Mouse (Mus musculus): Measurements from ENCODE around the gene Depdc7.

Depdc7 gene

DNA sequence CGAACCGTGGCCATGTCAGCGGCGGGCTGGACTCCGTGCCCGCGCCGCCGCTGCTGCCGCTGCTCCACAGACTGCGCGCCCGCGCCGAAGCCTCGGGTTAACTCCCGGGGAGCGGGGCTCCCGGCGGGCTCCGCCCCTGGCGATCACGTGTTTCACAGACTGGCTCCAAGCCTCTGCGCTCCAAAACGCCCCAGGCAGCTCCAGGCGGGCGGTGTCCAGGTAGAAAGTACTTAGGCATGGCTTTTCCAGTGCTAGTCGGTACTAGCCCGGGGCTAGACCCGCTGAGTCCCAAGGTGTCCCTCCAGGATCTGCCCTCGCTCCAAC is at the start of gene Depdc7:
Depdc7 (minus strand) TSS at position 138 of the 324 bp plus-strand sequence.
- peak; percentile 92 for ATAC-seq (ENCODE audit: low TSS enrichment)

GRCm38 (mm10) chr2:104774763-104775162 is 32.1 kb upstream of the Depdc7 start:
- ATAC-seq (ENCODE audit: low TSS enrichment), result peak; percentile 86

GRCm38 (mm10) chr2:104768697-104769096 is 26.0 kb upstream of the Depdc7 start:
- no peak for ATAC-seq (ENCODE audit: low TSS enrichment)

DNA sequence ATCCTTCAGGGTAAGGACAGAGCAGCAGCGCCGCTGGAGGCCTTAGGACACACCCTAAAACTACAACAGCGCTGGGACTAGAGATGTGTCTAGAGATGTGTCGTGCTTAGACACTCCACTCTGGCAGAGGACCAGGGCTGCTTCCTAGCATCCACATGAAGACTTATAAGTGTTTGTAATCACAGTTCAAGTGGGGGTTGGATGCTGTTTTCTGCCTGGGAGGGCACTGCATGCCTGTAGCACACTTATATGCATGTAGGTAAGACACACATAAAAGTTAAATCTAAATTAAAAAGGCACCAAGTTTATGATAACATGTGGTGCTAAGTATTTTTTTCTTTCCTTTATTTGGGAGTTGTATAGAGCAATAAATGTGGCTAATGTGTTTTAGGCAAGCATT is 21.3 kb upstream of the Depdc7 start:
- no peak for ATAC-seq (ENCODE audit: low TSS enrichment)

GRCm38 (mm10) chr2:104763134-104763703 is 20.5 kb upstream of the Depdc7 start:
- ATAC-seq (ENCODE audit: low TSS enrichment), result peak; percentile 72

DNA sequence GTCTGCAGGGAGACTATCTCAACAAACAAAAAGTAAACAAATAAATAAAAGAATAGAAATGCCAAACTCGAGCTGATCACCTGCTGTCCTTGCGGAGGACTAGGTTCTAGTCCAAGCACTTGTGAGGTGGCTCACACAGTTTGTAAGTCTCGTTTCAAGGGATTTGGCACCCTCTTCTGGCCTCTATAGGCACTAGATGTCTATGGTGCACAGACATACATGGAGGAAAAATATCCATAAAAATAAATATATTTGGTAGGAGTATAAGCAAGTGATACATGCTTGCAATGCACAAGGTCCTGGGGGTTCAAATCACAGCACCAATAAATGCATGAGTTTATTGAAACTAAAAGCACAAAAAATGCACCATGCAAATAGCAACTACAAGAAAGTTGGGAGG is 7.9 kb upstream of the Depdc7 start:
- peak; percentile 67 for ATAC-seq (ENCODE audit: low TSS enrichment)

DNA sequence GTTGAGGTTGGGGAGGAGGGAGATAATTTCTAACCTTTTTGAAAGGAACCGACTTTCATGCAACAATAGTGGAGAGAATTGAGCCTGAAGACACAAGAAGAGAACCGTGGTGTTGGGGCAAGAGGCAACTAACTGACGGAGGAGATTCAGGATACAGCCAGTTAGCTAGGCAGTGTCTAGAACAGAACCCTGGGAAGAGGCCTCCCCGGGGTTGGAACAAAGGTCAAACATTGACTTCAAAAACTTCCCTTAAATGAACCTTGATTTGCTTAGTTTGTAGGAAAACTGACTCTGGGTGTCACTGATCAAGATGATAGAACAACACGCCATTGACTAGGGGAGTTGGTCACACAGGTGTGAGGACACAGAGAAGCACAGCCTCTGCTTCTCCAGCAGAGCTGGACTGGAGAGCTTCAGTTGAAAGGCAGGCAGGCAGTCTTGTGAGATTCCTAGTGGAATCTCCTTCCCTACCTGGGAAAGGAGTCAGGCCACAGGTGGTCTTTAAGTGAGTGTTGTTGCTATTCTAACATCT is 6.0 kb upstream of the Depdc7 start:
- no peak for ATAC-seq (ENCODE audit: low TSS enrichment)

- no peak for ATAC-seq (ENCODE audit: low TSS enrichment)
These were observed 3.6 kb upstream of the Depdc7 start for GRCm38 (mm10) chr2:104746251-104746650.

GRCm38 (mm10) chr2:104743971-104744370 is 1.3 kb upstream of the Depdc7 start:
- ATAC-seq (ENCODE audit: low TSS enrichment), result no peak

DNA sequence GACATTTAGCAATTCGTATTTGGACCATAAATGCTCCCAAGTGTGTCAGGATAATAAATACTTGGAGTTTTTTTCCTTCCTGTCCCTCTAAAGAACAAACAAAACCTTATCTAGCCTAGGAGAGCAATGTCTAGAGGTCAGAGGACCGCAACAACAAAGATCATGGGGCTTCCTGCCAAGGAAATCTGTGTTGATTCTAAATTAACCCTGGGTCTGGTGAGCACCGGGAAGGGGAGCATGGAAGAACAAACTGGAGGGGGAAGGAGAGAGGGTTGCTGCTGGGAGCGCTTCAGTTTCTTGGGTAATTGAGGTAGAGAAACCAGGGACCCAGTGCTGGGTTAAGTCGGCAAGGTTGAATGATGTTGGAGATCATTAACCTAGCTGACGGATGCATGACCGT is 482 bp upstream of the Depdc7 start:
- ATAC-seq (ENCODE audit: low TSS enrichment), result no peak

GRCm38 (mm10) chr2:104741896-104742740 is 560 bp downstream of the Depdc7 start:
- ATAC-seq (ENCODE audit: low TSS enrichment), result no peak; the same call in 1 of the 2 replicates

DNA sequence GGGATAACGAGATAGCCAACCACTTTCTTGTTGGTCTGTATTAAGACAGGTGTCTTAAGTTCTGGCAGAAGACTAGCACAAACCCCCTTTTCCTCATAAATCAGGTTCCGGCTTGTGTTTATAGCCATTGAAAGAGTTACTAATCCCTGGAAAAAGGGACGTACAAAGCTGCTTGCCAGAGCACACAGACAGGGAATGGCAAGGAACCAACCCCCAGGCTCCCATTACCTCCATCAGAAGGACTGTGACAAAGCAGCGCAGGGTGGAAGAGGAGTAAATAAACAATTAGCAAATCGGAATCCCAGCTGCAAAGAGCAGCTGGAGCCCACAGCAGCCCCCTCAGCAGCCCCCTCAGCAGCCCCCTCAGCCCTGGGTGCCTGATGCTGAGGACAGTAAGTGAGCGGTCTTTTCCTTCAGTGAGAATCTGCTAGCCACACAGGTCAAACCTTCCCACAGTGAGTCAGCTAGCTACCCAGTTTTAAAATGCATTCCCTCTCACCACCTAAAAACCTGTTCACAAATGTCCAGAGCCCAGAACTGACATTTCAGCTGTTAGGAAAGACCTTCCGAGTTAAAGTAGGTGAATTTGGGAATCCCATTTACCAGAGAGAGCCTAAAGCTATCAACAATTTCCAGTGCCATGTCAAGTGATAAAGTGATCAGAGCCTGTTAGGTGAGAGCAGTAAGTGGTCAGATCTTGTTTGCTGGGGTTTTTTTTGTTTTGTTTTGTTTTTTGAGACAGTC is 1.5 kb downstream of the Depdc7 start:
- ATAC-seq (ENCODE audit: low TSS enrichment), result no peak

DNA sequence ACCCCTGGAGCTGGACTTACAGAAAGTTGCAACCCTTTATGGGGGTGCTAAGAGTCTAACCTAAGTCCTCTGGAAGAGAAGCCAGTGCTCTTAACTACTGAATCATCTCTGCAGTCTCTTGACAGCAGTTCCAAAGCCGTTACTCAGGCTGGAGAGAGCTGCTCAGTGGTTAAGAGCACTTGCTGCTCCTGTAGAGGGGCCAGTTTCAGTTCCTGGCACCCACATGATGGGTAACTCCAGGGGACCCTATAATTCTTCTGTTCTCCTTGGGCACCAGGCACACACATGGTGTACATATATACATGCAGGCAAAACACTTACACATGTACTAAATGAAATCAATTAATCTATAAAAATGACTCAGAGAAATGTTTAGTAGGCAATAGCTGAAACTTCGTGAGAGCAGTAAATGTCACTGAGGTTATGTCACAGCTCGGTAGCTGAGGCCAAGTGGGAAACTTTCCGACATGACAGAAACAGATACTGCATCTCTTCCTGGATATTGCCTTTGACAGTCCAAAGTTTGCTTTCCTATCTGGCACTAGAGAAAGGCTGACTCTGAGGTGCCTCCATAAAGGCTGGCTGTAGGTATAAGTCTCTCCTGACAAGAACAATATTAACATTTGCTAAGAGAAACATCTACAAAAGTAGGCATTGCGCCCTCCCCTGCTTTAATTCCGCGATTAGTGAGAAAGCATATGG is 2.3 kb downstream of the Depdc7 start:
- no peak for ATAC-seq (ENCODE audit: low TSS enrichment)

- no peak for ATAC-seq (ENCODE audit: low TSS enrichment)
These were observed 3.0 kb downstream of the Depdc7 start for GRCm38 (mm10) chr2:104739691-104740090.

DNA sequence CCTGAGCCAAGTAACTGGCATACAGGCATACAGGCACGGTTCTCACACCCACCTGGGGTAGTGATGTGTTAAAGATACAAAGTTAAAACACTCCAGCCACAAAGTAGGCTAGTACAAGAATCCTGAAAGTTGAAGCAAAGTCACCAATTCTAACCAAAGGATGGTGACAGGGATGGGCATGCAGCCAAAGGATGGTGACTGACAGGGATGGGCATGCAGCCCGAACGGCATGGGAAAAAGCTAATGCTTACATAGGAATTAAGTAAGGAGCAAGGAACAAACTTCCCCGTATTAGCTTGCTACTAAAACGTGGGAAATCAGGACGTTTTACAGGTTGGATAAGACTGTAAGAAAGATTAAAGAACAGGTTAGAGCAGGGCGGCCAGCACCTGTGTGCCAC is 6.4 kb downstream of the Depdc7 start:
- no peak for ATAC-seq (ENCODE audit: low TSS enrichment)

DNA sequence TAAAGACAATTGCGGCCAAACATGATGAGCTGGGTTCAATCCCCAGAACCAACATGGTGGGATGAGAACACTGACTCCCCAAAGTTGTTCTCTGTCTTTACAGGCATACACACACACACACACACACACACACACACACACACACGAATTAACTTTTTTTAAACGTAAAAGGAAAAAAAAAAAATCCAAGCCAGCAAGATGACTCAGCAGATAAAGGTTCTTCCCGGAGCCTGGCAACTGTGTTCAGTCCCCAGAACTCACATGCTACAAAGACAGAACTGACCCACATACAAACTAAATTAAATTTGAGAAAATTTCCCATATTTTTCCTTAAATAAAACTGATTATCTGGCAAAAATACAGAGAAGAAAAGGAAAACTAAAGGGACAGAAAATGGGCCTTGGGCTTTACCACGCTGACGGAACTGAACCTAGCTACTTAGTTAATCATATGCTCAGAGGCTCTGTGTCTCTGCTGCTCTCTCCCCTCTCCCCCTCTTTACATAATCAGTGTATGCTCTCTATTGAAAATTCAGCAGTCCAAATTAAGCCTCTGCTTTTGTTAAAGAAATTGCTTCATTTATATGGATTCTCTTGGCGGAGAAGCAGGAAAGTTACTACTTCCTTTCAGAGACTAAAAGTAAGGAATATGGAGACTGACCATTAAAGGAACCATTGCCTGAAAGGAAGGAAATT is 10.0 kb downstream of the Depdc7 start:
- peak; percentile 69; the same call in 1 of the 2 replicates for ATAC-seq (ENCODE audit: low TSS enrichment)

- ATAC-seq (ENCODE audit: low TSS enrichment), result no peak
These were observed 10.6 kb downstream of the Depdc7 start for GRCm38 (mm10) chr2:104732033-104732444.

DNA sequence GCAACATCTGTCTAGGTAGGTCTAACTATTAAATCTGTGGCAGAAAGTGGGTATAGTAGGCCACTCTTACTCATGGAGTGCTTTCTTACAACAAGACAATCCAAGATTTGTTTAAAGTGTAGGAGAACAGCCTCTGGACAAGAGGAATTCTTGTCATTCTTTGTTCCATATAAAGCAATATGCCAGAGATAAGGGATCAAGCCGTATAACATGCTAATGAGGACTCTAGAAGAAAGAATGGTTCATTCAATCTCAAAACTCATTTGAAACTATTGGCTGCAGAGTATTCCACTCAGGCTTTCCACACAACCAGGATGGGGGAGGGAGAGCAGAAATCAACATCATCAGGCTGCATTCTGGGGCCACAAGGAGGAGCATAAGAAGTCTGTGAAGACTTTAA is 15.3 kb downstream of the Depdc7 start:
- peak; percentile 56; the same call in 1 of the 2 replicates for ATAC-seq (ENCODE audit: low TSS enrichment)

DNA sequence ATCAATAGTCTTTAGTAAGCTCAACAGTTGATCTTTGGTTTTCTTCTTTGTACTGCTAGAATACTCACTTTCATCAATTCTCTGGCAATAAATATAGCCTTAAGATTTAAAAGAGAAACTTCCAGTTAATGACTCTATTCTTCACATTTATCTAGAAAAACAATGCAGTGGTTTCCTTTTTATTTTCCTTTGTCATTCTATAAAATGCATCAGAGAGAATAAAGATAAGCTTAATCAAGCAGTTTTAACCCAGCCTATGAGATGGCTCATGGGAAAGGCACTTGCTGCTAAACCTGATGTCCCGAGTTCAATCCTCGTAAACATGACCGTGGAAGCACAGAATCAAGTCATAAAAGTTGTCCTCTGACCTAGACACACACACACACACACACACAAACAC is 20.7 kb downstream of the Depdc7 start:
- no peak for ATAC-seq (ENCODE audit: low TSS enrichment)

DNA sequence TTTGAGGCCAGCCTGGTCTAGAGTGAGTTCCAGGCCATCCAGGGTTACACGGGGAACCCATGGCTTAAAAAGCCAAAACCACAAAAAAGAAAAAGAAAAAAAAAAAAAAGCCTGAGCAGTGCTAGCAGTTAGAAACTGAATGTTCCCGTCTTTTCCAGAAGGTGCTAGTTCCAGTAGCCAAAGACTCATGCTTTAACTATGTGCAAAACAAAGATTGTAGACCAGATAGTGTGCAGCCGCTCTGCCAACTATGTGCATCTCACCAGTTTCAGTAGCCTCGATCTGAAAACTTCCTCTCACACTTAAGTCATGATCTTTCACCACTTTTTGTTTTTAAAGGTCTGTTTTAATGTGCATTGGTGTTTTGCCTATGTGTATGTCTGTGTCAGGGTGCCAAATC is 24.9 kb downstream of the Depdc7 start:
- ATAC-seq (ENCODE audit: low TSS enrichment), result no peak

DNA sequence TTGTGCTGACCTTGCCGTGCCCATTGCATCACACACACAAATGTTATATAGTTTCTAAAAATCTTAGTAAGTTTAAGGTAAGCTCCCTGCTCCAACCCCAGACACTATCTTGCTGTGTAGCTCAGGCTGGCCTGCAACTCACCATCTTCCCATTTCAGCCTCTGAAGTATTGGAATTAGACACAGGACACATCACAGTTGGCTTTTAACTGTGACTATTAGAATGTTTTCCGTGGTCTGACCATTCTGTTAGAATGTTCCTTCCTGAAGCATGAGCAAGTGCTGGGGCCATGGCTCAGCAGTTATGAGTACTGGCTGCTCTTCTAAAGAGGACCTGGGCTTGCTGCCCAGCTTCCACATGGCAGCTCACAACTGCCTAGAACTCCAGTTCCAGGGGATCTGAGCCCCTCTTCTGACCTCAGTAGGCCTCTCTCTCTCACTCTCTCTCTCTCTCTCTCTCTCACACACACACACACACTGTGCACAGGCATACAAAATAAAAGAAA is 25.4 kb downstream of the Depdc7 start:
- no peak for ATAC-seq (ENCODE audit: low TSS enrichment)
